Mouse (Mus musculus): ENCODE data around the gene Gm1604a. TPM values are rescaled to one million over a fixed set of nuclear protein-coding genes. Genes with fewer than 3 reads are reported as not detected.
"Not testable (repeated sequence)": the region's sequence is repeated elsewhere in the genome, so short reads cannot be mapped to it uniquely, and the experiment has no call there.

Gene Gm1604a
- total and polyA plus RNA-seq, 2 experiments from 2014 or later = 0.56 TPM; not detected in 1

- not testable (repeated sequence) for H3K4me3 ChIP-seq (ENCODE audit: low read depth, low read length); H3K27ac ChIP-seq (ENCODE audit: low read depth, low read length)
- WGBS = 0% methylated on average over 1 of the region's 4 CpGs
Measured at GRCm38 (mm10) chr17:7079558-7079957, 54.2 kb downstream of the Gm1604a start.

GRCm38 (mm10) chr17:7084523-7084922 is 59.2 kb downstream of the Gm1604a start:
- not testable (repeated sequence) for H3K27ac ChIP-seq (ENCODE audit: low read depth, low read length); H3K9me3 ChIP-seq (ENCODE audit: low read length); ATAC-seq (ENCODE audit: low FRiP score); H3K4me3 ChIP-seq (ENCODE audit: low read depth, low read length); H3K4me1 ChIP-seq (ENCODE audit: insufficient read depth, low read length); H3K4me2 ChIP-seq (ENCODE audit: low read depth, low read length, poor library complexity, severe bottlenecking); H3K36me3 ChIP-seq (ENCODE audit: insufficient read depth, low read length); DNase-seq (ENCODE audit: low spot score); H3K27me3 ChIP-seq (ENCODE audit: insufficient read depth, low read length); H3K9ac ChIP-seq (replicated peaks; ENCODE audit: low read length, poor library complexity, severe bottlenecking)
- no CpG with 5 or more reads among the region's 5 CpGs for whole genome bisulfite sequencing

More at GRCm38 (mm10) chr17:7079558-7079957, 54.2 kb downstream of the Gm1604a start:
- H3K4me2 ChIP-seq (ENCODE audit: low read depth, low read length, poor library complexity, severe bottlenecking); H3K27me3 ChIP-seq (ENCODE audit: insufficient read depth, low read length); ATAC-seq (ENCODE audit: low FRiP score); H3K4me1 ChIP-seq (ENCODE audit: insufficient read depth, low read length); H3K9me3 ChIP-seq (ENCODE audit: low read length); H3K36me3 ChIP-seq (ENCODE audit: insufficient read depth, low read length); H3K9ac ChIP-seq (replicated peaks; ENCODE audit: low read length, poor library complexity, severe bottlenecking); DNase-seq (ENCODE audit: low spot score): not testable (repeated sequence)
- TF ChIP-seq CTCF (IDR thresholded peaks at IDR 0.05) = peak; percentile 51

- not testable (repeated sequence) for H3K36me3 ChIP-seq (ENCODE audit: insufficient read depth, low read length); H3K27me3 ChIP-seq (ENCODE audit: insufficient read depth, low read length); H3K4me2 ChIP-seq (ENCODE audit: low read depth, low read length, poor library complexity, severe bottlenecking); H3K9ac ChIP-seq (replicated peaks; ENCODE audit: low read length, poor library complexity, severe bottlenecking); H3K27ac ChIP-seq (ENCODE audit: low read depth, low read length); H3K4me1 ChIP-seq (ENCODE audit: insufficient read depth, low read length); ATAC-seq (ENCODE audit: low FRiP score); H3K4me3 ChIP-seq (ENCODE audit: low read depth, low read length); DNase-seq (ENCODE audit: low spot score); H3K9me3 ChIP-seq (ENCODE audit: low read length)
- no CpG with 5 or more reads among the region's 12 CpGs for WGBS
Measured at GRCm38 (mm10) chr17:7085469-7086168, 60.3 kb downstream of the Gm1604a start.

GRCm38 (mm10) chr17:7086836-7087235 is 61.5 kb downstream of the Gm1604a start:
- H3K9ac ChIP-seq (replicated peaks; ENCODE audit: low read length, poor library complexity, severe bottlenecking); H3K4me2 ChIP-seq (ENCODE audit: low read depth, low read length, poor library complexity, severe bottlenecking); H3K4me3 ChIP-seq (ENCODE audit: low read depth, low read length); H3K9me3 ChIP-seq (ENCODE audit: low read length); H3K27ac ChIP-seq (ENCODE audit: low read depth, low read length); ATAC-seq (ENCODE audit: low FRiP score); H3K27me3 ChIP-seq (ENCODE audit: insufficient read depth, low read length); DNase-seq (ENCODE audit: low spot score); H3K4me1 ChIP-seq (ENCODE audit: insufficient read depth, low read length); H3K36me3 ChIP-seq (ENCODE audit: insufficient read depth, low read length): not testable (repeated sequence)
- WGBS = 78% methylated on average over 5 of the region's 8 CpGs

GRCm38 (mm10) chr17:7097835-7098519 is 72.6 kb downstream of the Gm1604a start:
- DNase-seq (ENCODE audit: low spot score) = not testable (repeated sequence)
- no CpG with 5 or more reads among the region's 12 CpGs for WGBS

GRCm38 (mm10) chr17:7099096-7099495 is 73.7 kb downstream of the Gm1604a start:
- H3K27ac ChIP-seq (ENCODE audit: low read depth, low read length); H3K4me3 ChIP-seq (ENCODE audit: low read depth, low read length); DNase-seq (ENCODE audit: low spot score); ATAC-seq (ENCODE audit: low FRiP score); H3K9me3 ChIP-seq (ENCODE audit: low read length); H3K36me3 ChIP-seq (ENCODE audit: insufficient read depth, low read length); H3K4me2 ChIP-seq (ENCODE audit: low read depth, low read length, poor library complexity, severe bottlenecking); H3K4me1 ChIP-seq (ENCODE audit: insufficient read depth, low read length); H3K9ac ChIP-seq (replicated peaks; ENCODE audit: low read length, poor library complexity, severe bottlenecking); H3K27me3 ChIP-seq (ENCODE audit: insufficient read depth, low read length): not testable (repeated sequence)
- WGBS = 65% methylated on average over 3 of the region's 10 CpGs

More at GRCm38 (mm10) chr17:7097835-7098519, 72.6 kb downstream of the Gm1604a start:
- not testable (repeated sequence) for H3K4me3 ChIP-seq (ENCODE audit: low read depth, low read length); H3K4me1 ChIP-seq (ENCODE audit: insufficient read depth, low read length); H3K4me2 ChIP-seq (ENCODE audit: low read depth, low read length, poor library complexity, severe bottlenecking); H3K9me3 ChIP-seq (ENCODE audit: low read length); H3K27ac ChIP-seq (ENCODE audit: low read depth, low read length); H3K9ac ChIP-seq (replicated peaks; ENCODE audit: low read length, poor library complexity, severe bottlenecking); H3K27me3 ChIP-seq (ENCODE audit: insufficient read depth, low read length); H3K36me3 ChIP-seq (ENCODE audit: insufficient read depth, low read length)
- peak; percentile 80 for ATAC-seq (ENCODE audit: low FRiP score)

- no CpG with 5 or more reads among the region's 7 CpGs for WGBS
- ATAC-seq (ENCODE audit: low FRiP score) = not testable (repeated sequence)
Measured at GRCm38 (mm10) chr17:7102945-7103344, 77.6 kb downstream of the Gm1604a start.

GRCm38 (mm10) chr17:7111658-7112057 is 86.3 kb downstream of the Gm1604a start:
- not testable (repeated sequence) for H3K27ac ChIP-seq (ENCODE audit: low read depth, low read length); H3K4me2 ChIP-seq (ENCODE audit: low read depth, low read length, poor library complexity, severe bottlenecking); H3K9me3 ChIP-seq (ENCODE audit: low read length); H3K36me3 ChIP-seq (ENCODE audit: insufficient read depth, low read length); H3K27me3 ChIP-seq (ENCODE audit: insufficient read depth, low read length); H3K4me3 ChIP-seq (ENCODE audit: low read depth, low read length); H3K4me1 ChIP-seq (ENCODE audit: insufficient read depth, low read length); DNase-seq (ENCODE audit: low spot score); H3K9ac ChIP-seq (replicated peaks; ENCODE audit: low read length, poor library complexity, severe bottlenecking); ATAC-seq (ENCODE audit: low FRiP score)
- 100% methylated on average over 2 of the region's 4 CpGs for WGBS

More at GRCm38 (mm10) chr17:7102945-7103344, 77.6 kb downstream of the Gm1604a start:
- H3K4me2 ChIP-seq (ENCODE audit: low read depth, low read length, poor library complexity, severe bottlenecking); H3K27me3 ChIP-seq (ENCODE audit: insufficient read depth, low read length); H3K9ac ChIP-seq (replicated peaks; ENCODE audit: low read length, poor library complexity, severe bottlenecking); H3K36me3 ChIP-seq (ENCODE audit: insufficient read depth, low read length); H3K4me3 ChIP-seq (ENCODE audit: low read depth, low read length); DNase-seq (ENCODE audit: low spot score); H3K9me3 ChIP-seq (ENCODE audit: low read length); H3K27ac ChIP-seq (ENCODE audit: low read depth, low read length); H3K4me1 ChIP-seq (ENCODE audit: insufficient read depth, low read length): not testable (repeated sequence)

All from midbrain, postnatal 0 days (tissue).